Comparison of ENCODE assay signal across 19 mouse cellular contexts in the genomic region with DNA sequence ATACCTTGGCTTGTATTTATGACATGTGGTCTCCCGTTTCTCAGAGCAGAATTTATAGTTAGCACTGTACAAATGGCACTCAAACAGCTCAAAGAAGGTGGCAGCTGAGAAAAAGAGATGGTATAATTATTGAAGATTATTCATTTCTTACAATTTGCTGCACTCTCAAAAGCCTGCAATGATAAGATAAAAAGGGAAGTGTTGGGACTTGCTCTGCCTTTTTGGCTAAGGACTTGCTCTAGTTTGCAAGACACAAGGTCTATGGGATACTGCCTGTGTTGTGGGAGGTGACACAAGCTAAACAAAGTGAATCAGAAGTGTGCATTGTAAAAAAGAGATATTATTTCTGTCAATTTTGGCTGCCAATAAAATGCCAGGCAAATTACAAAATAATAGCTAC.
"Had no signal": no experiment of that assay in that cellular context is flagged by ENCODE, and none has a peak within 500 bp of the region (broad histone marks: within the 10 kb centered on the region; RNA-seq: fewer than 3 reads in every experiment).

No protein-coding gene starts in this region.

- H3K36me3 ChIP-seq: midbrain, embryonic 10.5 days; midbrain, embryonic 12.5 days; neural tube, embryonic 13.5 days; neural tube, embryonic 15.5 days had no signal

- H3K27ac ChIP-seq: midbrain, embryonic 10.5 days; midbrain, embryonic 12.5 days; neural tube, embryonic 13.5 days; neural tube, embryonic 15.5 days had no signal

- DNase-seq: lung, adult 18-20 months; lung, embryonic 14.5 days; lung, postnatal 10 days; lung, postnatal 4 days; midbrain, embryonic 14.5 days; right cerebral cortex, adult 18-20 months; right cerebral cortex, postnatal 25 days; right cerebral cortex, postnatal 4 days; spleen, adult 18-20 months; thymus, adult 18-20 months; thymus, postnatal 14 days; thymus, postnatal 36 days had no signal

- H3K27me3 ChIP-seq: megakaryocyte, embryonic 14.5 days; midbrain, embryonic 12.5 days; neural tube, embryonic 13.5 days; neural tube, embryonic 15.5 days had no signal

- H3K4me1 ChIP-seq: megakaryocyte, embryonic 14.5 days; midbrain, embryonic 10.5 days; midbrain, embryonic 12.5 days; neural tube, embryonic 13.5 days; neural tube, embryonic 15.5 days had no signal

- H3K4me3 ChIP-seq: megakaryocyte, embryonic 14.5 days; midbrain, embryonic 10.5 days; midbrain, embryonic 12.5 days; myocyte; neural tube, embryonic 13.5 days; neural tube, embryonic 15.5 days had no signal

- H3K9ac ChIP-seq: lung, embryonic 14.5 days; midbrain, embryonic 12.5 days; neural tube, embryonic 13.5 days; neural tube, embryonic 15.5 days had no signal

- H3K9me3 ChIP-seq: megakaryocyte, embryonic 14.5 days; midbrain, embryonic 10.5 days; midbrain, embryonic 12.5 days; neural tube, embryonic 13.5 days; neural tube, embryonic 15.5 days had no signal

- ATAC-seq: midbrain, embryonic 16.5 days had no signal
